Mouse (Mus musculus) thymus, adult 2 months (tissue): ENCODE results near the gene Tmem100.

Source experiments
- CTCF ChIP-seq: fragments of 200-500 bp; IDR thresholded peaks from 2 replicates; pipeline ENCODE4 v1.5.1; 2012; ENCODE audit warnings: mild to moderate bottlenecking, control low read depth, low read length, moderate library complexity, borderline replicate concordance; ENCODE audit not compliant: control insufficient read depth, poor library complexity, insufficient read depth; ENCODE audit errors: extremely low read depth
- POLR2A ChIP-seq: fragments of 200-500 bp; IDR thresholded peaks from 2 replicates; pipeline ENCODE4 v1.6.1; 2012; ENCODE audit warnings: mild to moderate bottlenecking, low read length, control low read depth, moderate library complexity; ENCODE audit not compliant: control insufficient read depth, poor library complexity, insufficient read depth; ENCODE audit errors: extremely low read depth

GRCm38 (mm10) chr11:90052785-90053184 lies 22.6 kb downstream of the Tmem100 start:
- no peak for TF ChIP-seq CTCF
- no peak for TF ChIP-seq POLR2A
